Mouse (Mus musculus) MN1 (cell line): ENCODE results near the gene Ttll6.

Experiments
- DNase-seq: peaks from one replicate; pipeline ENCODE4 v3.0.0-alpha.2; 2016; ENCODE audit warnings: low spot score

The Ttll6 gene

DNA sequence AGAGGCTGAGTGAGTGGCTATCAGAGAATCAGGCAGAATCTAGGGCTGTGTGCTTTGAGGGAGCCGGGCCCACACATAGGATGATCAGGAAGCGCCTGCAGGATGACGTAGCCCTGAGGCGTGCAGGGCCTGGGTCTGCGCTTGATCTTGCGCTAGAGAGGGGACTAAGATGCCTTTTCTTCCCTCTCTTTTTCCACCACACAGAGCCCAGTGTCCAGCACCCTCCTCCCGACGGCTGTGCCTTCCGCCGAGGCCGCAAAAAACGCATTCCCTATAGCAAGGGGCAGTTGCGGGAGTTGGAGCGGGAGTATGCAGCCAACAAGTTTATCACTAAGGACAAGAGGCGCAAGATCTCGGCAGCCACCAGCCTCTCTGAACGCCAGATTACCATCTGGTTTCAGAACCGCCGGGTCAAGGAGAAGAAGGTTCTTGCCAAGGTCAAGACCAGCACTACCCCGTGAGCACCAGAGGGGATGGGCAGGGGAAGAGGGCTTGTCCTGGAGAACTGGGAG lies 62.2 kb downstream of the Ttll6 start:
- no peak for DNase-seq

DNA sequence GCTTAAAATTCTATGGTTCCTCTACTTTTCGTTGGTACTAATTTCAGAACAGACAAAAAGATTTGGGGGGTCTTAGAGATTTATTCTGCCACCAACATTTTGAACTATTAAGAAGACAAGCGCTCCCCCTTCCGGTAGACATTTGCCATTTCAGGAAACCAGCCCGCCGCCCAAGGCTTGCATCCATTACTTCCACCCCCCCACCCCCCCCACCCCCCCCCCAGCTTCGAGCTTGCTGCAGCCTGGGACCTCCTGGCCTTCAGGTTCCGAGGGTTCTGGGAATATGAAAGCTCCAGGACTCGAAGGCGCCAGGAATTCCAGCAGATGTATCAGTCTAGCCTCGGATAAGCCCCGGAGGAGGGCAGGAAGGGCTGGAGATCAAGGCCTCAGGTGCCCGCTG lies 65.1 kb downstream of the Ttll6 start:
- DNase-seq = no peak

DNA sequence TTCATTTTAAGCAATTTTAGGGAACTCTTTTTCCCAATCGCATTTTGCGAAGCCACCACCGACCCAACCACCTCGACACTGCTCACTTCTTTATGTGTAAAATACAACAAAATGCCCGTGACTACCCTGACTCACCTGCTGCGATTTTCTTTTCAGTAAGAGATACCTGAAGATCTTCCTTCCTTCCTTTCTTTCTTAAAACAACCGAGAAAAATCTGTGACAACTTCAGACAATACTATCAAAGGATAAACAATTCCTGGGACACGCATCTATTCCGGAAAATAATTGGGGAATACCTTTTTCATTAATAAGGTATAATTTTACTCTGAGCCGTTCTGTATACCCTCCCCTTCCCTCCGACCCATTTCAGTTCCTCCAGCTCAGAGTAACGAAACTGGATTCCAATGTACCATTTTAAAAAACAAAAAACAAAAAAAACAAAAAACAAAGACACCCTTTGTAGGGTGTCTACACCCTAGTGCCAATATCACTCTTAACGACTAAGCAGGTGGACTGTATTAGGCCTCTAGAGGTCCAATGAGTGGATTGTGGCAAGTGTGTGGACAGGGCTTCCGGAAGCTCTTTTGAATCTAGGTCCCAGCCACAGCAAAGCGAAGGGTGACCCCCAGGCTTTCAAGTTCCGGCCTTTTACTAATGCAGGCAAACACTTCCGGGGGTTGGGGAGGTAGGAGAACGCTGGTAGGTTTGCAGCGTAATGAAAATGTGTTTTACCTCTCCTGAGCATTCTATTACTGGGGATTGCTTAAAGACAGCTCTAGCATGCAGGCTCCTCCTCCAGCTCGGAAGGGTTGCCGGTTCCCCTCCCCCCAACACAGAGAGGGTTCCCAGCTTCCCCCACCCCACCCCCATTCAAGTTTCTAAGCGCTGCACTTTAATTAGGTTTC lies 65.8 kb downstream of the Ttll6 start:
- DNase-seq = no peak

DNA sequence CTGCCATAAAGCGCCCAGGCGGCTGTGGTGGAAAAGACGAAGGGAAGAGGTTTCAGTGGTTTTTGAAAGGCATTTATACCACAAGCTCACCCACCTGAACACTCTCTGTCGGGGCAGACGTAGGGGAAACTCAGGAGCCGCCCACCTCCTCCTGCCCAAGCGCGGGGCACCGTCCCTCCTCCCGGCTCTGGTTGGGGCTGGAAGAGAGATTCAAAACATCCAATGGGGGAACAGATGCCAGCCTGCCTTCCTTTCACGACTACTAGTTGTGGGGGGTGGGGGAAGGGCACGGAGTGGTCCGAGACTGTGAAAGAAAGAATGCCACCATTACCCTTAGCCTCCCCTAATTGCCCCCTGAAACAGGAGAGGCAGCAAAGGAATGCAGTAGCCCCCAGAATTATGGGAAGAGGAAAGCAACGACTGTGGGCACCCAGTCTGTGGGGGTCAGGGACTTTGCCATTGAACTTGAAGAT lies 66.6 kb downstream of the Ttll6 start:
- no peak for DNase-seq

DNA sequence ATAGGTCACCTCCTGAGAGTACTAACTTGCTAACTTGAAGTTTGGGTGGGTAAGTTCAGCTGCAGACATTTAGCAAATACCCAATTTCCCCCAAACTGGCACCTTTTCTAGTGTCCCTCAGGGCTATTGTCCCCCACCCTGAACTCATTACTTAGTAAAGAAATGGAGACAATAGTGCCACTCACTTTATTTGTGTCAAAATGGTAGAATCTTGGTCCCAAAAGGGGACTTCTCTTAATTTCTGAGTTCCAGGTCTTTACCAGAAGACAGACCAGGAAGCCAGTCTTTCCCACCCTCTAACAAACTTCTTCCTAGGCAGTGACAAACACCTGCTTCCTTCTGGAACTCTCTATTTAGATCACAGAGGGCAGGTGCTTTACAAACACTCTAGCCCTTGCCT lies 68.2 kb downstream of the Ttll6 start:
- no peak for DNase-seq

DNA sequence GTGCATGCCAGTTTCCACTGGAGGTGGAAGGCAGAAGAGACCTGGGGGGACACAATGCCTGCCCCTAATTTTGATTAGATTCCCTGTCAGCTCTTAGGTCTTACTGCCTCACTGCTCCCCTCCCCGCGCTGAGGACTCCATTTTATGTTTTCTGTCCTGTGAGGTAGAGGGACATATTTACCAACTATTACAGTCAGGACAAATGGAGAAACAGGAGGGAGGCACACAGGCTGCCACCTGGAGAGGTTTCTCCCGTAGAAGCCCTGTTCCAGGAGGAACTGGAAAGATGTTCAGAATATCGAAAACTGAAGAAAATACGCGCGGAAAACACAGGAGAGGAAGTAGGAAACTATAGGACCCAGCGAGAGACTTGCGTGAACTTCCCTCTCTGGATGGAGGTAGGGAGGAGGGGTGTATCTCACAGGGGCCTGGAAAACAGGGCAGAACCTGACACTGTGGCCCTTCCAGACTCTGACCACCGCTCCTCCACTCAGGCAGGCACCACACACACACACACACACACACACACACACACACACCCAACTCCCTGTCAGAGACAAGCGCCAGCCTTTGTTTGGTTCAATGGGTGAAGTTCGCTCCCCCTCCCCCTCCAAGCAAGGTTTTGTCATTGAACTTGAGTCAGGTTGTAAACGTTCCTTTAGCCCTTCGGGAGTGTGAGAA lies 69.0 kb downstream of the Ttll6 start:
- DNase-seq = no peak

DNA sequence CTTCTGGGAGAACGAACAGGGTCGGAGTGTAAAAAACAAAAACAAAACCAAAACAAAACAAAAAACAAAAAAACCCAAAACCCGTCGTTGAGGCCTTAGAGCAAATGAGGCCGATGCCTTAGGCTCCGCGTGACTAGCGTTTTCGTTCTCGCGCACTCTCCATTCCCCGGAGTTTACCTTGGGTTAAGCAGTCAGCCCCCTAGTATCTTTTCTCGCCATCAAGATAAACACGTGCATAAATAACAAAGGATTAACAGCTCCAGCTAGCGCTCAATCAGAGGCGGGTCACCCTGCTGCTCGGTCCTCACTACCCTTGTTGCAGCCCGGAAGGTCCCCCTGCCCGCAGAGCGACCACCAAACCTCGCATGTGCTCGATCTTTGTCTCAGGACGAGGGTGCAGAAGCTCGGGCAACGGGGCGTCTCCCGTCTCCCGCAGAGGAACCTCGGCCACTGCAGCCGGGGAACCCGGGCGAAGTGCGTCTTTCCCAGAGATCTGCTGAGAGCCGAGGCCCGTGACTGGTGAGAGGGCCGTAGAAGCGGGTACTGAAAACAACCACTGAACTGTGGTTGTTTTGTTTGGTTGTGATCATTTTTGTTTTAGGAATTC lies 69.7 kb downstream of the Ttll6 start:
- no peak for DNase-seq

DNA sequence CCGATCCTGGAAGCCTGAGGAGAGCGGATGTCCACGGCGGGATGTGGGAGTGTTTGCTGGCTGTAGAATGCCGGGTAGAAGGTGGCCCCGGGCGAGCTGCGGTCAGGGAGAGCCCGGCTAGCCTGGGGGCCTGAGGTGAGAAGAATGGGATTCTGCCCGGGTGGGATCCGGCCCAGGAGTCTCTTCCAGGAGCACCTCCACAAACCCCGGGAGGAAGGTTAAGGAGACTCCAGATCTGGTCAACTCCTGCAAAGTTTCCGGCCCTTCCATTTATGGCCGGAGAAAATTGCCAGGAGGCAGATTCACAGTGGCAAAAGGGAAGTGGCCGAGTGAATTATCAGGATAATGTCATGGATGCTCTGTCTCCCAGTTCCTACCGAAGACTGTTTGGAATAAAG lies 70.2 kb downstream of the Ttll6 start:
- DNase-seq = no peak

DNA sequence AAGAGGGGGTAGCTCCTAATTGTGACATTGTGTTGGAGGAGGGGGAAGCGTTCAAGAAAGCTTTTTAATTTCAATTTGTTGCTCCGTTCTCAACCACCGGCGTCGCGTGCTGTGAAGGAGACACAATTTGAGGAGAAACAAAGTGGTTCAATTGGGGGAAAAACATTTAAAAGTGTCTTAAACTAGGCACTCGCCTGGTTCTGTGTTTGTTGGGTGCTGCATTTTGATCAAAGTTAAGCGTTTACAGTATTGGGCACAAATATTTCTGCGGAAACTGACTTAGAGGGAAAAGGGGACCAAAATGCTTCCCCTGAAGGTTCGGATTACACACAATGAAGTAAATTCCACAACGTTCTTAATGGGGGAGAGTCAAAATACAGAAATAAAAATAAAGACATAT lies 70.8 kb downstream of the Ttll6 start:
- no peak for DNase-seq

DNA sequence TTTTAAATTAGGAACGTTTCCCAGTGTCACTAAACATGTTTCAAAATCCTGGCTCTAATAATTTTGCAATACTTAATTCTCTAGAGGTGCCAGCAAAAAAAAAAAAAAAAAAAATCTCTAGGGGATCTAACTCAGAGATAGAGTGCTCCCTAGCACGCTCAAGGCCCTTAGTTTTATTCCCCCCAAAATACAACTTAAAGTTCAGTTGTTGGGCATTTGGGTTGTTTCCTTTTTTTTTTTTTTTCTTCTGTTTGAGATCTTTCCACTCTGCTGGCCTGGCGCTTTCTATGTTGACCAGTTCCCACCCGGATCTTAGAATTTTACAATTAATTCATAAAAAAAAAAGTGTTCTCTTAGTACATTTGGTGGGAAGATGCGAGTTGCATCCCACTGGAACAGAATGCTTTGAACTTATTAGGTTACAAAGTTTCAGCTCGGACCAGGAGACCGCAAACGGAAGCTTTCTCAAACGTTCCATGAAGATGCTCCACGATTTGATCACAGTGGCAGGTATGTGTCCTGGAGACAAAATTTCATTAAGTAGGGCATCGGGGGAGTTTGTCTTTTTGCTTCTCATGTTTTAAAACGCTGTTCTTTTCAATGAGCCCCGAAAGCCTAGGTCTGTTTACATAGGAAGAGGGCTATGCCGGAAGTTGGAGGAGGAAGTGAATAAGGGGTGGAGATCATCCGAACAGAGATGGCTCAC lies 72.0 kb downstream of the Ttll6 start:
- DNase-seq = no peak
